Mouse (Mus musculus): ENCODE results near the gene Klhl36. TPM values are rescaled to one million over a fixed set of nuclear protein-coding genes. Genes with fewer than 3 reads are reported as not detected.
A peak's percentile ranks its signal among the peaks of the same experiment; 100 is the strongest.

The Klhl36 gene
- polyA plus RNA-seq, 1 experiment from 2014 or later, result 11.9 TPM

GRCm38 (mm10) chr8:119854035-119854434, 8.0 kb upstream of the Klhl36 start:
- Histone ChIP-seq H3K4me2 (ENCODE audit: low read length) (no peak overlapping the region), H3K27ac (ENCODE audit: low read depth, low read length) (no peak overlapping the region), H3K9ac (ENCODE audit: low read length) (no peak overlapping the region), H3K9me3 (replicated peaks; ENCODE audit: control insufficient read depth, low read length) (no peaks in the 10 kb centered on the region), H3K36me3 (ENCODE audit: control insufficient read depth, insufficient read depth, low read length) (no peaks in the 10 kb centered on the region), H3K4me1 (ENCODE audit: control insufficient read depth, insufficient read depth, low read length) (no peaks in the 10 kb centered on the region), H3K4me3 (ENCODE audit: low read depth, low read length) (no peak overlapping the region), H3K27me3 (replicated peaks; ENCODE audit: control insufficient read depth, insufficient read depth, low read length) (no peaks in the 10 kb centered on the region)
- 24% methylated on average over 5 of the region's 5 CpGs for WGBS
- no peak for DNase-seq (ENCODE audit: low spot score)
- no peak for ATAC-seq

- DNase-seq (ENCODE audit: low spot score) (no peak), ATAC-seq (no peak)
- 88% methylated on average over 5 of the region's 5 CpGs for WGBS
Measured at GRCm38 (mm10) chr8:119855656-119856055, 6.4 kb upstream of the Klhl36 start.

GRCm38 (mm10) chr8:119857767-119858166, 4.3 kb upstream of the Klhl36 start:
- no peaks in the 10 kb centered on the region for H3K36me3 ChIP-seq (ENCODE audit: control insufficient read depth, insufficient read depth, low read length)
- no peak for DNase-seq (ENCODE audit: low spot score)
- H3K4me1 ChIP-seq (ENCODE audit: control insufficient read depth, insufficient read depth, low read length), result peaks cover 3% of the 10 kb centered on the region; the same call in 1 of the 2 replicates
- no peak overlapping the region for H3K9ac ChIP-seq (ENCODE audit: low read length)
- H3K27ac ChIP-seq (ENCODE audit: low read depth, low read length), result no peak overlapping the region
- no peak for ATAC-seq
- H3K9me3 ChIP-seq (replicated peaks; ENCODE audit: control insufficient read depth, low read length), result no peaks in the 10 kb centered on the region
- H3K27me3 ChIP-seq (replicated peaks; ENCODE audit: control insufficient read depth, insufficient read depth, low read length), result no peaks in the 10 kb centered on the region
- 76% methylated on average over 6 of the region's 6 CpGs for WGBS
- H3K4me3 ChIP-seq (ENCODE audit: low read depth, low read length), result no peak overlapping the region
- no peak overlapping the region for H3K4me2 ChIP-seq (ENCODE audit: low read length)

More at GRCm38 (mm10) chr8:119855656-119856055, 6.4 kb upstream of the Klhl36 start:
- no peaks in the 10 kb centered on the region for H3K4me1 ChIP-seq (ENCODE audit: control insufficient read depth, insufficient read depth, low read length)
- no peak overlapping the region for H3K4me3 ChIP-seq (ENCODE audit: low read depth, low read length)
- H3K9ac ChIP-seq (ENCODE audit: low read length), result no peak overlapping the region
- no peak overlapping the region for H3K27ac ChIP-seq (ENCODE audit: low read depth, low read length)
- no peaks in the 10 kb centered on the region for H3K27me3 ChIP-seq (replicated peaks; ENCODE audit: control insufficient read depth, insufficient read depth, low read length)
- no peak overlapping the region for H3K4me2 ChIP-seq (ENCODE audit: low read length)
- no peaks in the 10 kb centered on the region for H3K9me3 ChIP-seq (replicated peaks; ENCODE audit: control insufficient read depth, low read length)
- H3K36me3 ChIP-seq (ENCODE audit: control insufficient read depth, insufficient read depth, low read length), result no peaks in the 10 kb centered on the region

GRCm38 (mm10) chr8:119862390-119862734, 296 bp downstream of the Klhl36 start:
- DNase-seq (ENCODE audit: low spot score), result no peak
- 1% methylated on average over 18 of the region's 19 CpGs for WGBS
- Histone ChIP-seq H3K9me3 (replicated peaks; ENCODE audit: control insufficient read depth, low read length) (no peaks in the 10 kb centered on the region), H3K36me3 (ENCODE audit: control insufficient read depth, insufficient read depth, low read length) (no peaks in the 10 kb centered on the region), H3K4me3 (ENCODE audit: low read depth, low read length) (peak overlapping the region; percentile 72), H3K4me1 (ENCODE audit: control insufficient read depth, insufficient read depth, low read length) (peaks cover 5% of the 10 kb centered on the region; the same call in 1 of the 2 replicates), H3K27me3 (replicated peaks; ENCODE audit: control insufficient read depth, insufficient read depth, low read length) (no peaks in the 10 kb centered on the region), H3K4me2 (ENCODE audit: low read length) (peak overlapping the region; percentile 87), H3K9ac (ENCODE audit: low read length) (peak overlapping the region; percentile 80), H3K27ac (ENCODE audit: low read depth, low read length) (no peak overlapping the region)
- no peak for ATAC-seq

DNA sequence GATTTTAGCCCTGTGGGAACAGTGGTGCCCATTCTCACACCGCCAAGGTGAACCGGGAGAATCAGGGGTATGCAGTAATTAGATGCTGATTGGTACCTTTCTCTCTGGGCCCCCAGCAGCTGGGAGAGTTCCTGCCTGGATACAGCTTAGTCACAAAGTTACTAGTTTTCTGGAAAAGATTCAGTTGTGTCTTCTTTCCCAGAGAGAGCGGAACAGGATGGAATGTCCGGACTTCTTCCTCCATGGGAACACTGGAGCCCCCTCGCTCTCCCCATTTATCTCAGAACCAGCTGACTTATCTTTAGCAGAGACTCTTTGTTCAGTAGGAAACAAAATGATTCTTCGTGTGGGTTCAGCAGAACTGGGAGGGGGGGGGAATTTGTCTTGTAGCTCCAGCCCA, 683 bp downstream of the Klhl36 start:
- DNase-seq (ENCODE audit: low spot score) (no peak), ATAC-seq (no peak)
- H3K27me3 ChIP-seq (replicated peaks; ENCODE audit: control insufficient read depth, insufficient read depth, low read length), result no peaks in the 10 kb centered on the region
- peak overlapping the region; percentile 80 for H3K9ac ChIP-seq (ENCODE audit: low read length)
- H3K9me3 ChIP-seq (replicated peaks; ENCODE audit: control insufficient read depth, low read length), result no peaks in the 10 kb centered on the region
- H3K4me3 ChIP-seq (ENCODE audit: low read depth, low read length), result peak overlapping the region; percentile 72
- peaks cover 5% of the 10 kb centered on the region; the same call in 1 of the 2 replicates for H3K4me1 ChIP-seq (ENCODE audit: control insufficient read depth, insufficient read depth, low read length)
- peak overlapping the region; percentile 87 for H3K4me2 ChIP-seq (ENCODE audit: low read length)
- WGBS, result 12% methylated on average over 6 of the region's 6 CpGs
- no peak overlapping the region for H3K27ac ChIP-seq (ENCODE audit: low read depth, low read length)
- no peaks in the 10 kb centered on the region for H3K36me3 ChIP-seq (ENCODE audit: control insufficient read depth, insufficient read depth, low read length)

DNA sequence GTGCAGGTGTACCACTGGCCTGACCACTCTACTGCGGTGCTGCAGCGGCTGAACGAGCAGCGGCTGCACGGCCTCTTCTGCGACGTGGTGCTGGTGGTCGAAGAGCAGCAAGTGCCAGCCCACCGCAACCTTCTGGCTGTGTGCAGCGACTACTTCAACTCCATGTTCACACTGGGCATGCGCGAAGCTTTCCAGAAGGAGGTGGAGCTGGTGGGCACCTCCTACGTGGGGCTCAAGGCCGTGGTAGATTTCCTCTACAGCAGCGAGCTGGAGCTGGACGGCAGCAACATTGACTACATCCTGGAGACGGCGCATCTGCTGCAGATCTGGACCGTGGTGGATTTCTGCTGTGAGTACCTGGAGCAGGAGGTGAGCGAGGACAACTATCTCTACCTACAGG, 7.5 kb downstream of the Klhl36 start:
- Histone ChIP-seq H3K27ac (ENCODE audit: low read depth, low read length) (no peak overlapping the region), H3K4me3 (ENCODE audit: low read depth, low read length) (no peak overlapping the region), H3K9ac (ENCODE audit: low read length) (no peak overlapping the region), H3K9me3 (replicated peaks; ENCODE audit: control insufficient read depth, low read length) (0 out of 2 replicates have a peak, but pooled peaks cover 5% of the 10 kb centered on the region), H3K4me1 (ENCODE audit: control insufficient read depth, insufficient read depth, low read length) (no peaks in the 10 kb centered on the region), H3K36me3 (ENCODE audit: control insufficient read depth, insufficient read depth, low read length) (peaks cover 34% of the 10 kb centered on the region), H3K27me3 (replicated peaks; ENCODE audit: control insufficient read depth, insufficient read depth, low read length) (no peaks in the 10 kb centered on the region), H3K4me2 (ENCODE audit: low read length) (no peak overlapping the region)
- DNase-seq (ENCODE audit: low spot score) (no peak), ATAC-seq (no peak)
- 85% methylated on average over 20 of the region's 20 CpGs for WGBS

GRCm38 (mm10) chr8:119873181-119873580, 11.1 kb downstream of the Klhl36 start:
- ATAC-seq (no peak), DNase-seq (ENCODE audit: low spot score) (no peak)
- Histone ChIP-seq H3K36me3 (ENCODE audit: control insufficient read depth, insufficient read depth, low read length) (peaks cover 37% of the 10 kb centered on the region), H3K9me3 (replicated peaks; ENCODE audit: control insufficient read depth, low read length) (0 out of 2 replicates have a peak, but pooled peaks cover 5% of the 10 kb centered on the region), H3K4me2 (ENCODE audit: low read length) (no peak overlapping the region), H3K4me3 (ENCODE audit: low read depth, low read length) (no peak overlapping the region), H3K4me1 (ENCODE audit: control insufficient read depth, insufficient read depth, low read length) (no peaks in the 10 kb centered on the region), H3K27ac (ENCODE audit: low read depth, low read length) (no peak overlapping the region), H3K9ac (ENCODE audit: low read length) (no peak overlapping the region), H3K27me3 (replicated peaks; ENCODE audit: control insufficient read depth, insufficient read depth, low read length) (no peaks in the 10 kb centered on the region)
- 90% methylated on average over 1 of the region's 1 CpGs for WGBS

- no peaks in the 10 kb centered on the region for H3K27me3 ChIP-seq (replicated peaks; ENCODE audit: control insufficient read depth, insufficient read depth, low read length)
- ATAC-seq (no peak), DNase-seq (ENCODE audit: low spot score) (no peak)
- H3K27ac ChIP-seq (ENCODE audit: low read depth, low read length), result no peak overlapping the region
- WGBS, result 80% methylated on average over 6 of the region's 6 CpGs
- H3K4me3 ChIP-seq (ENCODE audit: low read depth, low read length), result no peak overlapping the region
- H3K36me3 ChIP-seq (ENCODE audit: control insufficient read depth, insufficient read depth, low read length), result no peaks in the 10 kb centered on the region
- no peak overlapping the region for H3K4me2 ChIP-seq (ENCODE audit: low read length)
- no peaks in the 10 kb centered on the region for H3K9me3 ChIP-seq (replicated peaks; ENCODE audit: control insufficient read depth, low read length)
- no peak overlapping the region for H3K9ac ChIP-seq (ENCODE audit: low read length)
- no peaks in the 10 kb centered on the region for H3K4me1 ChIP-seq (ENCODE audit: control insufficient read depth, insufficient read depth, low read length)
Measured at GRCm38 (mm10) chr8:119881301-119881700, 19.2 kb downstream of the Klhl36 start.

GRCm38 (mm10) chr8:119881917-119882316, 19.9 kb downstream of the Klhl36 start:
- no peak overlapping the region for H3K4me2 ChIP-seq (ENCODE audit: low read length)
- no peaks in the 10 kb centered on the region for H3K36me3 ChIP-seq (ENCODE audit: control insufficient read depth, insufficient read depth, low read length)
- H3K27me3 ChIP-seq (replicated peaks; ENCODE audit: control insufficient read depth, insufficient read depth, low read length), result no peaks in the 10 kb centered on the region
- no peaks in the 10 kb centered on the region for H3K4me1 ChIP-seq (ENCODE audit: control insufficient read depth, insufficient read depth, low read length)
- ATAC-seq (no peak), DNase-seq (ENCODE audit: low spot score) (no peak)
- H3K27ac ChIP-seq (ENCODE audit: low read depth, low read length), result no peak overlapping the region
- no peak overlapping the region for H3K4me3 ChIP-seq (ENCODE audit: low read depth, low read length)
- H3K9me3 ChIP-seq (replicated peaks; ENCODE audit: control insufficient read depth, low read length), result no peaks in the 10 kb centered on the region
- no peak overlapping the region for H3K9ac ChIP-seq (ENCODE audit: low read length)
- WGBS, result 80% methylated on average over 8 of the region's 8 CpGs
